Mouse (Mus musculus) erythroid progenitor cell, adult 5-6 weeks (primary cell): ENCODE data around the gene Parp1. TPM values are rescaled to one million over a fixed set of nuclear protein-coding genes. Genes with fewer than 3 reads are reported as not detected.
A peak's percentile ranks its signal among the peaks of the same experiment; 100 is the strongest.

Source experiments
- ATAC-seq: replicated peaks from 2 replicates; pipeline ENCODE4 v1.8.0; 2016; ENCODE audit warnings: moderate number of reproducible peaks, mild to moderate bottlenecking, moderate TSS enrichment, inconsistent platforms; ENCODE audit not compliant: poor library complexity, low FRiP score, severe bottlenecking
- total RNA-seq, 2 experiments: library from RNA; stranded (forward) in 1 of 2; stranded (reverse) in 1 of 2; fragments of 150-400 nt in 1 of 2; fragments of 186-747, 209-891 nt in 1 of 2; gene quantifications; 2 replicates each; pipeline versions ENCODE4 v1.2.3 to v1.2.4; 2015 to 2017; ENCODE audit warnings: low replicate concordance in 2 of 2

Gene Parp1
- 36.4 and 38.6 TPM in 2 replicates for total RNA-seq (2015; ENCODE audit: low replicate concordance)
- total RNA-seq (2017; ENCODE audit: low replicate concordance): 20.3 and 21.3 TPM in 2 replicates

- peak; percentile 93 for ATAC-seq
Observed at GRCm38 (mm10) chr1:180568761-180569452, at the start of gene Parp1. Gene Parp1 (plus strand): TSS chr1:180568924.

GRCm38 (mm10) chr1:180519520-180519919 lies 49.2 kb upstream of the Parp1 start:
- no peak for ATAC-seq

- no peak for ATAC-seq
Observed at GRCm38 (mm10) chr1:180520190-180520589, 48.5 kb upstream of the Parp1 start.

- no peak for ATAC-seq
Observed at GRCm38 (mm10) chr1:180523320-180523719, 45.4 kb upstream of the Parp1 start.

GRCm38 (mm10) chr1:180525301-180525700 lies 43.4 kb upstream of the Parp1 start:
- no peak for ATAC-seq

- ATAC-seq: no peak
Observed at GRCm38 (mm10) chr1:180529847-180530246, 38.9 kb upstream of the Parp1 start.

- ATAC-seq: no peak
Observed at GRCm38 (mm10) chr1:180530457-180531263, 38.1 kb upstream of the Parp1 start.

- ATAC-seq: no peak
Observed at GRCm38 (mm10) chr1:180532671-180533070, 36.1 kb upstream of the Parp1 start.

DNA sequence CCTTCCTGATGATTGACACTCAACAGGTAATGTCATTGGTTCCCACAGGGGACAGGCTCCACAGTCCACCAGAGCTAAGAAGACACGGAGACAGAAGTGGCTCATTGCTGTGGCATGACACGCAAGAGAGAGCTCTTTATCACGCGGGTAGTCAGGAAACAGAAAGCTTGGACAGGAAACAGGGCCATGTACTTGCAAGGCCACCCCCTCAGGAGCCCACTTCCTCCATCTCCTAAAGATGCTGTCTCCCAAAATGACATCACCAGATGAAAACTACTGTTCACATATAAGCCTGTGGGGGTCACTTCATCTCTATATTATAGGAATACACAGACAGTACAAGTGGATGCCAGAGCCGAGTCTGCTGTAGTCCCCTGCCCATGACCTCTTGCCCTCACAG lies 32.0 kb upstream of the Parp1 start:
- ATAC-seq: no peak

- no peak for ATAC-seq
Observed at GRCm38 (mm10) chr1:180541251-180541650, 27.5 kb upstream of the Parp1 start.

- no peak for ATAC-seq
Observed at GRCm38 (mm10) chr1:180541883-180542711, 26.6 kb upstream of the Parp1 start.

DNA sequence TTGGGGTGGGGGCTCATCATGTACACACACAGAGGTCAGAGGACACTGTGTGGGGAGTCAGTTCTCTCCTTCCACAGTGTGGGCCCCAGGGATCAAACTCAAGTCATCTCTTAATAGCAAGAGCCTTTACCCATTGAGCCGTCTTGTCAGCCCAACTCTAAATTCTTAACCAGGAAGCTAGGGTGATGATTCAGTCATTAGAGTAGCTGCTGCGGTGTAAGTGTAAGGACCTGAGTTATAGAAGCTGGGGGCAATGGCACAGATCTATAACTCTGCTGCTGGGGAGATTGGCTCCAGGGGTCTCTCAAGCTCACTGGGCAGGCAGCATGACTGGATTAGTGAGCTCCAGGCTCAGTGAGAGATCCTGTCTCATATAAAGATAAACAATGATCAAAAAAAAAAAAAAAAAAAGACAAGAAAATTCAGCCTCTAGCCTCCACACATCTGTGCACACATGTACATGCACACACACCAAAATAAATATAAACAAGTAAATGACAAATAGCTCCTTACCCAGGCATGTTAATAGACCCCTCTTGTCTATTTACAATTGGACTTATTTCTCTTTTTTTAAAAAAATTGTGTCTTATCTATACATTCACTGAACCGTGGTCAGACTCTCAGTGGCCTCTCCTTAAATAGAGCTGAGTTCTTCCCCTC lies 25.9 kb upstream of the Parp1 start:
- no peak for ATAC-seq

GRCm38 (mm10) chr1:180545918-180546545 lies 22.7 kb upstream of the Parp1 start:
- ATAC-seq: no peak

DNA sequence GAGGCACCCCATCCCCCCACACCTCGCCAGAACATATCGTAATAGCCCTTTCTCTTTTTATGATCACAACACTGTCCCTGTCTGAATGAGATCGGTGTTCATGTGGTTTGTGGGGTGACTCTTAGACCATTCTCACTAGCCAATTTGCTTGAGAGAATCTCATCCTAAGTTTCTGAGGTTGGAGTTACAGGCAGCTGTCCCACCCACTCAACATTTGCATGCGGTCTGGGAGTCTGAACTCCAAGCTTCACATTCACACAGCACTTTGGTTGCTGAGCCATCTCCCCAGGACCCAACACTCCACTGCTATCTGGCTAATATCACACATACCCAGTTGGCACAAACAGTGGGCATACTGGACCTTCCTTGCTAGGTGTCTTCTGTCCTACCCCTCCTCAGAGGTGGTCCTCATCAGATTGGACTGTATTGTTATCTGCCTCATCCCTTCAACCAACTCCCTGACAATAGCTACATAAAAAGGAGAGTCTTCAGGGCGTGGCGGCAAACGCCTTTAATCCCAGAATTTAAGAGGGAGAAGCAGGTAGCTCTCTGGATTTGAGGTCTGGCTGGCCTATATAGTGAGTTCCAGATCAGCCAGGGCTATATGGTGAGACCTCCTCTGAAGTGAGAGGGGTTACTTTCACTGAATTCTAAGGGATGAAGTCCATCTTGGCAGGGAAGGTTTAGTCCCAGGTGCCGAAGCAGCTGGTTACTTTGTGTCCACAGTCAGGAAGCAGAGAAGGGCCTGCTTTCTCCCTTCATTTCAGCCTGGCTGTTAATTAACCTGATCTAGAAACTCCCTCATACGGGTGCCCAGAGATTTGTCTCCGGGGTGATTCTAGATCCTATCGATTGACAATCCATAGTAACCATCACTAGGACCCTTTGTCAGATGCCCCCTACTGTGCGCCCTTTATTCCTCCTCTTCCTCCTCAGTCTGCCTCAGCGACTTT lies 21.6 kb upstream of the Parp1 start:
- ATAC-seq: no peak

- ATAC-seq: no peak
Observed at GRCm38 (mm10) chr1:180547751-180548669, 20.7 kb upstream of the Parp1 start.

DNA sequence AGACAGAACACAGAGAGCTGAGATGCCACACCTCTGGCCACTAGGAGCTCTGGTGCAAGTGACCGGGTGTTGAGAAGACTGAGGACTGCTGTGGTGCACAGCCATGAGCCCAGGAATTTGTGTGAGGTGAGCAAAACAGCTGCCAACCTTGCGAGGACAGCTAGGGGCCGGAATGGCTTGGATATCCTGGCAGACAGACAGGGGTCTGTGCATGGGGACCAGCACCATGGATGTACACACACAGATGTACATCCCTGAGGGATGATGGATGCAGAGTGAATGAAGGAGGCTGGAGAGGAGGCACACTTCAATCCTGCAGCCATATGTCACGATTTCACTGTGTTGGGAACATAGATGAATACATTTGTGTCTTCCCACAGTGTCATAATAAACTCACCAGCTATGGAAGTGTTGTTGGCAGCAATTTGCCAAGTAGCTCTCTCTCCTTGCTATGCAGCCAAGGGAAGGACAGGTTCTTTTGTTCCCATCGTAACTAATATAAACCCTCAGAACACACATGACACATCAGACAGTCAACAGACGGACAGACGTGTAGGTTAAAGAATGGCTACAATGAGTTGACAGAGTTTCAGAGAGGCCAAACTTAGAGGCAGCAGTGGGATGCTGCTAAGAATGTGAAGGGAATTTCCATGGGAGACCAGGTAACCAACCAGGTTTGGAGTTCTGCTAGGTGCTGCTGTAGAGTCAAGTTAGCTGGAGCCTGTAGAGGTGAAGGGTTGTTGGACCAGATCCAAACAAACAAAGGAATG lies 19.0 kb upstream of the Parp1 start:
- ATAC-seq: no peak
